ENCODE assay signal across 11 mouse cellular contexts in the genomic region with DNA sequence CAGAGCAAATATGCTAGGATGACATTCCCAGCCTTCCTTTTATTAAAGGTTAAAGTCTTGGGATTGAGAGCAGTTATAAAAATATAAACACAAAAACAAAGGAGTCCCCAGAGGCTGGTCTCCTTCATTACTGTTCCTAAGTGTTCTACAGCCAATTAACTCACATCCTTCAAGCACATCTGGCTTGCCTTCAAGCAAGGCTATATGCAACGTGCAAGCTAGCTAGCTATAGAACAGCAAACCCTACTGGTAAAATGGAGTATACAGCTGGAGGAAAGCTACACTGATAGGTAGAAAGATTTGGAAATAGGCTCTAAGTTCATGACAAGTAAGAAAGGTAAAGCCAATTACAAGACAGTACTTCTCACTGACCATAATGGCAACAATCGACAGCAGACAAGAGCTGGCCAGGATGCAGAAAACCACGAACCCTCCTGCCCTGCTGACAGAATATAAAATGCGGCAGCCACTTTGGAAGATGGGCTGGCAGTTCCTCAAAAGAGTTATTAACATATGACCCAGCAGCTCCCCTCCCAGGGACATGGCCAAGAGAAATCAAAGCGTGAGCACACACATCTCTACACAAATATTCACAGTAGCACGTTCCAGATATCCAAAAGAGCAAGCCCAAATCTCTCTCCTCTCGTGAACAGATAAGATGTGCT. TPM values are rescaled to one million over a fixed set of nuclear protein-coding genes. Genes with fewer than 3 reads are reported as not detected.
DNase-seq lines count a peak whose midpoint lies in the region; ATAC-seq and TF ChIP-seq lines count a peak whose summit lies in the region.
"Had no signal": no experiment of that assay in that cellular context is flagged by ENCODE, and none has a peak within 500 bp of the region (broad histone marks: within the 10 kb centered on the region; RNA-seq: fewer than 3 reads in every experiment).

No protein-coding gene starts in this region.

- no peak for TF ChIP-seq EP300 in stomach, postnatal 0 days (optimal IDR thresholded peaks at IDR 0.05)

- no peak overlapping the region for H3K4me3 ChIP-seq in intestine, postnatal 0 days (ENCODE audit: low read depth, low read length)
- H3K4me3 ChIP-seq in intestine, embryonic 15.5 days (replicated peaks) = no peak overlapping the region
- no peak overlapping the region for H3K4me3 ChIP-seq in midbrain, embryonic 14.5 days (replicated peaks; ENCODE audit: low read depth, low read length)
- no peak overlapping the region for H3K4me3 ChIP-seq in midbrain, embryonic 15.5 days
- no peak overlapping the region for H3K4me3 ChIP-seq in heart, embryonic 12.5 days
- H3K4me3 ChIP-seq in stomach, postnatal 0 days (ENCODE audit: low read depth, low read length) = no peak overlapping the region

- peak; percentile 13 for DNase-seq in midbrain, embryonic 14.5 days
- DNase-seq in stomach, postnatal 0 days (ENCODE audit: low spot score) = no peak
- no peak for DNase-seq in cerebellum, adult 9-10 months
- DNase-seq: cerebellum, adult 2 months; forebrain, postnatal 0 days; lung, postnatal 14 days; thymus, postnatal 36 days had no signal

- no peak overlapping the region for H3K4me2 ChIP-seq in intestine, postnatal 0 days (replicated peaks; ENCODE audit: low read depth)
- H3K4me2 ChIP-seq in intestine, embryonic 15.5 days (replicated peaks) = no peak overlapping the region
- H3K4me2 ChIP-seq in midbrain, embryonic 14.5 days (ENCODE audit: low read length) = no peak overlapping the region
- H3K4me2 ChIP-seq in midbrain, embryonic 15.5 days = no peak overlapping the region
- no peak overlapping the region for H3K4me2 ChIP-seq in heart, embryonic 12.5 days
- H3K4me2 ChIP-seq in stomach, postnatal 0 days (replicated peaks; ENCODE audit: low read depth) = no peak overlapping the region

- H3K9me3 ChIP-seq in intestine, postnatal 0 days (ENCODE audit: control insufficient read depth) = no peaks in the 10 kb centered on the region
- H3K9me3 ChIP-seq in intestine, embryonic 15.5 days = no peaks in the 10 kb centered on the region
- H3K9me3 ChIP-seq in midbrain, embryonic 14.5 days (ENCODE audit: control insufficient read depth, low read length) = no peaks in the 10 kb centered on the region
- H3K9me3 ChIP-seq in midbrain, embryonic 15.5 days = no peaks in the 10 kb centered on the region
- no peaks in the 10 kb centered on the region for H3K9me3 ChIP-seq in heart, embryonic 12.5 days (replicated peaks)
- no peaks in the 10 kb centered on the region for H3K9me3 ChIP-seq in stomach, postnatal 0 days (ENCODE audit: control insufficient read depth, low read length)

- 53% methylated on average over 7 of the region's 7 CpGs for WGBS in intestine, postnatal 0 days
- WGBS in intestine, embryonic 15.5 days = 55% methylated on average over 7 of the region's 7 CpGs
- 76% methylated on average over 7 of the region's 7 CpGs for WGBS in midbrain, embryonic 14.5 days
- 76% methylated on average over 7 of the region's 7 CpGs for WGBS in midbrain, embryonic 15.5 days
- WGBS in heart, embryonic 12.5 days = 55% methylated on average over 7 of the region's 7 CpGs
- 42% methylated on average over 7 of the region's 7 CpGs for WGBS in stomach, postnatal 0 days

- H3K9ac ChIP-seq in intestine, postnatal 0 days (ENCODE audit: low read depth, low read length) = no peak overlapping the region
- no peak overlapping the region for H3K9ac ChIP-seq in intestine, embryonic 15.5 days
- no peak overlapping the region for H3K9ac ChIP-seq in midbrain, embryonic 14.5 days (replicated peaks; ENCODE audit: low read length)
- no peak overlapping the region for H3K9ac ChIP-seq in midbrain, embryonic 15.5 days
- no peak overlapping the region for H3K9ac ChIP-seq in heart, embryonic 12.5 days
- no peak overlapping the region for H3K9ac ChIP-seq in stomach, postnatal 0 days (ENCODE audit: low read length)
- H3K9ac ChIP-seq: forebrain, postnatal 0 days had no signal

- H3K27me3 ChIP-seq in intestine, postnatal 0 days (replicated peaks; ENCODE audit: control insufficient read depth, insufficient read depth, low read length) = no peaks in the 10 kb centered on the region
- no peaks in the 10 kb centered on the region for H3K27me3 ChIP-seq in intestine, embryonic 15.5 days (replicated peaks)
- H3K27me3 ChIP-seq in midbrain, embryonic 14.5 days (ENCODE audit: control insufficient read depth, insufficient read depth, low read length) = no peaks in the 10 kb centered on the region
- H3K27me3 ChIP-seq in midbrain, embryonic 15.5 days (replicated peaks) = no peaks in the 10 kb centered on the region
- no peaks in the 10 kb centered on the region for H3K27me3 ChIP-seq in heart, embryonic 12.5 days (replicated peaks)
- H3K27me3 ChIP-seq in stomach, postnatal 0 days (ENCODE audit: control insufficient read depth, insufficient read depth, low read length) = no peaks in the 10 kb centered on the region

- H3K4me1 ChIP-seq in intestine, postnatal 0 days (replicated peaks; ENCODE audit: control insufficient read depth, insufficient read depth, low read length) = no peaks in the 10 kb centered on the region
- H3K4me1 ChIP-seq in intestine, embryonic 15.5 days (replicated peaks) = peaks cover 18% of the 10 kb centered on the region; the same call in 1 of the 2 replicates
- H3K4me1 ChIP-seq in midbrain, embryonic 14.5 days (ENCODE audit: control insufficient read depth, insufficient read depth, low read length) = peaks cover 15% of the 10 kb centered on the region
- peaks cover 35% of the 10 kb centered on the region for H3K4me1 ChIP-seq in midbrain, embryonic 15.5 days
- H3K4me1 ChIP-seq in heart, embryonic 12.5 days (replicated peaks) = peaks cover 34% of the 10 kb centered on the region
- no peaks in the 10 kb centered on the region for H3K4me1 ChIP-seq in stomach, postnatal 0 days (replicated peaks; ENCODE audit: control insufficient read depth, insufficient read depth)

- H3K27ac ChIP-seq in intestine, postnatal 0 days (ENCODE audit: low read depth, low read length) = no peak overlapping the region
- H3K27ac ChIP-seq in intestine, embryonic 15.5 days = no peak overlapping the region
- H3K27ac ChIP-seq in midbrain, embryonic 14.5 days (replicated peaks; ENCODE audit: low read depth, low read length) = no peak overlapping the region
- H3K27ac ChIP-seq in midbrain, embryonic 15.5 days = no peak overlapping the region
- H3K27ac ChIP-seq in heart, embryonic 12.5 days (ENCODE audit: poor library complexity, severe bottlenecking) = 0 out of 2 replicates have a peak overlapping the region, but pooled peaks have one; percentile 23
- no peak overlapping the region for H3K27ac ChIP-seq in stomach, postnatal 0 days (replicated peaks)

- peaks cover 7% of the 10 kb centered on the region; the same call in 1 of the 2 replicates for H3K36me3 ChIP-seq in intestine, postnatal 0 days (ENCODE audit: control insufficient read depth, insufficient read depth)
- H3K36me3 ChIP-seq in intestine, embryonic 15.5 days = no peaks in the 10 kb centered on the region
- peaks cover 10% of the 10 kb centered on the region; the same call in 1 of the 2 replicates for H3K36me3 ChIP-seq in midbrain, embryonic 14.5 days (ENCODE audit: control insufficient read depth, insufficient read depth, low read length)
- no peaks in the 10 kb centered on the region for H3K36me3 ChIP-seq in midbrain, embryonic 15.5 days (replicated peaks)
- peaks cover 16% of the 10 kb centered on the region for H3K36me3 ChIP-seq in heart, embryonic 12.5 days
- no peaks in the 10 kb centered on the region for H3K36me3 ChIP-seq in stomach, postnatal 0 days (ENCODE audit: control insufficient read depth, insufficient read depth, low read length)

- ATAC-seq in intestine, postnatal 0 days = no peak
- ATAC-seq in intestine, embryonic 15.5 days = no peak
- ATAC-seq in midbrain, embryonic 14.5 days (ENCODE audit: low FRiP score, low TSS enrichment) = no peak
- ATAC-seq in midbrain, embryonic 15.5 days (replicated peaks) = no peak
- ATAC-seq in heart, embryonic 12.5 days (ENCODE audit: insufficient number of reproducible peaks, low FRiP score) = no peak
- no peak for ATAC-seq in stomach, postnatal 0 days (ENCODE audit: low FRiP score, low TSS enrichment)
- ATAC-seq: forebrain, postnatal 0 days had no signal

- peak; percentile 41 for TF ChIP-seq CTCF in intestine, postnatal 0 days (IDR thresholded peaks at IDR 0.05; ENCODE audit: low read depth)
- peak; percentile 46 for TF ChIP-seq CTCF in stomach, postnatal 0 days (IDR thresholded peaks at IDR 0.05; ENCODE audit: low read depth)

RNA-seq across cellular contexts. Expression of gene Ubr2, which starts 4.5 kb away (rescaled TPM):
- polyA plus RNA-seq in intestine, postnatal 0 days (2015; fragmentation: Nextera tagmentation; extraction: Ambion mirVana) = 4.9 and 5.4 TPM in 2 replicates
- polyA plus RNA-seq in intestine, embryonic 15.5 days (2015; fragmentation: Nextera tagmentation; extraction: Ambion mirVana) = 14.1 and 15.0 TPM in 2 replicates
- polyA plus RNA-seq in midbrain, embryonic 14.5 days (2014; fragmentation: Nextera tagmentation; extraction: Ambion mirVana) = 19.7 and 24.1 TPM in 2 replicates
- polyA plus RNA-seq in midbrain, embryonic 15.5 days (2015; fragmentation: Nextera tagmentation; extraction: Ambion mirVana) = 17.0 and 18.3 TPM in 2 replicates
- 20.2 and 20.7 TPM in 2 replicates for polyA plus RNA-seq in heart, embryonic 12.5 days (2016; fragmentation: Nextera tagmentation; extraction: Ambion mirVana)
- 5.9 and 6.1 TPM in 2 replicates for polyA plus RNA-seq in stomach, postnatal 0 days (2015; fragmentation: Nextera tagmentation; extraction: Ambion mirVana)
